Mouse (Mus musculus) spleen, adult 2 months (tissue): ENCODE measurements around the gene Cops2. TPM values are rescaled to one million over a fixed set of nuclear protein-coding genes. Genes with fewer than 3 reads are reported as not detected.

ENCODE experiments used
- DNase-seq, 2 experiments: peaks; one replicate each; pipeline versions ENCODE4 v3.0.0 to v3.0.0-alpha.2; 2012 to 2021; ENCODE audit warnings: low spot score in 2 of 2, low read depth in 1 of 2
- H3K27ac ChIP-seq: fragments of 200-500 bp; 2 replicates; pipeline ENCODE4 v1.5.1; 2012; ENCODE audit warnings: low read length, inconsistent platforms; ENCODE audit not compliant: insufficient read depth
- H3K27me3 ChIP-seq: fragments of 200-500 bp; 2 replicates; pipeline ENCODE4 v1.6.1; 2012; ENCODE audit warnings: mild to moderate bottlenecking, moderate library complexity, low read length, inconsistent platforms; ENCODE audit not compliant: control insufficient read depth, insufficient read depth
- H3K36me3 ChIP-seq: fragments of 200-500 bp; 2 replicates; pipeline ENCODE4 v1.6.1; 2012; ENCODE audit warnings: mild to moderate bottlenecking, low read length, inconsistent platforms; ENCODE audit not compliant: control insufficient read depth, insufficient read depth
- H3K4me1 ChIP-seq: fragments of 200-500 bp; 2 replicates; pipeline ENCODE4 v1.6.1; 2011; ENCODE audit warnings: inconsistent platforms; ENCODE audit not compliant: control insufficient read depth, insufficient read depth, insufficient read length
- H3K4me3 ChIP-seq: fragments of 200-500 bp; 2 replicates; pipeline ENCODE4 v1.5.1; 2011; ENCODE audit warnings: mild to moderate bottlenecking, inconsistent platforms; ENCODE audit not compliant: insufficient read depth, insufficient read length; ENCODE audit errors: extremely low read depth
- CTCF ChIP-seq: fragments of 200-500 bp; IDR thresholded peaks from 2 replicates; pipeline ENCODE4 v1.5.1; 2011; ENCODE audit warnings: mild to moderate bottlenecking, inconsistent platforms; ENCODE audit not compliant: insufficient read depth, insufficient read length, insufficient replicate concordance; ENCODE audit errors: extremely low read depth
- POLR2A ChIP-seq: fragments of 200-500 bp; IDR thresholded peaks from 2 replicates; pipeline ENCODE4 v1.6.1; 2011; ENCODE audit warnings: low read depth, low read length, inconsistent platforms
- WGBS: fragments of 180-500 bp; shearing (Covaris S2); methylation state at CpG from one replicate; pipeline ENCODE4 v1.1.7; 2018; 5-methylcytosine and 5-hydroxymethylcytosine counted together
- polyA plus RNA-seq: library from polyadenylated mRNA; depleted of rRNA; stranded (reverse); fragments of >200 nt; gene quantifications from 2 replicates; pipeline ENCODE4 v1.2.3, GENCODE M21; 2012

Cops2 gene
- polyA plus RNA-seq, 1 experiment = 2.1 TPM

- no peak overlapping the region for H3K27ac ChIP-seq
- no peak for DNase-seq
- H3K4me1 ChIP-seq = no peaks in the 10 kb centered on the region
- WGBS = 88% methylated on average over 1 of the region's 1 CpGs
- TF ChIP-seq CTCF = no peak
- TF ChIP-seq POLR2A = no peak
- no peaks in the 10 kb centered on the region for H3K36me3 ChIP-seq
- no peak overlapping the region for H3K4me3 ChIP-seq
- no peaks in the 10 kb centered on the region for H3K27me3 ChIP-seq
Measured at GRCm38 (mm10) chr2:125864551-125864950, 5.6 kb upstream of the Cops2 start.

- Histone ChIP-seq H3K4me1 (no peaks in the 10 kb centered on the region), H3K4me3 (no peak overlapping the region), H3K27ac (no peak overlapping the region), H3K27me3 (no peaks in the 10 kb centered on the region), H3K36me3 (no peaks in the 10 kb centered on the region)
- no peak for DNase-seq
- WGBS = 83% methylated on average over 3 of the region's 3 CpGs
- TF ChIP-seq CTCF (no peak), POLR2A (no peak)
Measured at GRCm38 (mm10) chr2:125863799-125864198, 4.9 kb upstream of the Cops2 start.

- WGBS = 38% methylated on average over 3 of the region's 3 CpGs
- DNase-seq = no peak
- Histone ChIP-seq H3K36me3 (0 out of 2 replicates have a peak, but pooled peaks cover 1% of the 10 kb centered on the region), H3K27me3 (no peaks in the 10 kb centered on the region), H3K27ac (no peak overlapping the region), H3K4me1 (no peaks in the 10 kb centered on the region), H3K4me3 (no peak overlapping the region)
- TF ChIP-seq POLR2A (no peak), CTCF (no peak)
Measured at GRCm38 (mm10) chr2:125857707-125858106, 1.2 kb downstream of the Cops2 start.

GRCm38 (mm10) chr2:125851237-125851636, 7.7 kb downstream of the Cops2 start:
- DNase-seq = no peak
- Histone ChIP-seq H3K4me3 (no peak overlapping the region), H3K27me3 (no peaks in the 10 kb centered on the region), H3K27ac (no peak overlapping the region), H3K36me3 (peaks cover 6% of the 10 kb centered on the region), H3K4me1 (no peaks in the 10 kb centered on the region)
- no peak for TF ChIP-seq POLR2A
- 75% methylated on average over 2 of the region's 2 CpGs for WGBS

- 89% methylated on average over 2 of the region's 2 CpGs for WGBS
- Histone ChIP-seq H3K4me3 (no peak overlapping the region), H3K36me3 (peaks cover 21% of the 10 kb centered on the region), H3K4me1 (no peaks in the 10 kb centered on the region), H3K27me3 (no peaks in the 10 kb centered on the region), H3K27ac (no peak overlapping the region)
- TF ChIP-seq CTCF (no peak), POLR2A (no peak)
- no peak for DNase-seq
Measured at GRCm38 (mm10) chr2:125838708-125839284, 20.1 kb downstream of the Cops2 start.

- no peak overlapping the region for H3K4me3 ChIP-seq
- 80% methylated on average over 7 of the region's 7 CpGs for WGBS
- no peak for DNase-seq
- H3K27ac ChIP-seq = no peak overlapping the region
- TF ChIP-seq POLR2A = no peak
- no peak for TF ChIP-seq CTCF
- H3K36me3 ChIP-seq = peaks cover 25% of the 10 kb centered on the region
- no peaks in the 10 kb centered on the region for H3K4me1 ChIP-seq
- no peaks in the 10 kb centered on the region for H3K27me3 ChIP-seq
Measured at GRCm38 (mm10) chr2:125838091-125838490, 20.8 kb downstream of the Cops2 start.

GRCm38 (mm10) chr2:125829924-125830323, 29.0 kb downstream of the Cops2 start:
- DNase-seq = no peak
- no peak overlapping the region for H3K4me3 ChIP-seq
- WGBS = 90% methylated on average over 2 of the region's 2 CpGs
- no peak for TF ChIP-seq POLR2A
- TF ChIP-seq CTCF = no peak
- H3K36me3 ChIP-seq = peaks cover 21% of the 10 kb centered on the region
- no peaks in the 10 kb centered on the region for H3K4me1 ChIP-seq
- no peak overlapping the region for H3K27ac ChIP-seq
- no peaks in the 10 kb centered on the region for H3K27me3 ChIP-seq

GRCm38 (mm10) chr2:125827898-125828297, 31.0 kb downstream of the Cops2 start:
- peaks cover 11% of the 10 kb centered on the region for H3K36me3 ChIP-seq
- H3K4me1 ChIP-seq = no peaks in the 10 kb centered on the region
- no peak overlapping the region for H3K4me3 ChIP-seq
- WGBS = 92% methylated on average over 4 of the region's 4 CpGs
- no peaks in the 10 kb centered on the region for H3K27me3 ChIP-seq
- DNase-seq = no peak
- TF ChIP-seq POLR2A (no peak), CTCF (no peak)
- no peak overlapping the region for H3K27ac ChIP-seq
